Mouse (Mus musculus): Measurements from ENCODE around the gene Car8. TPM values are rescaled to one million over a fixed set of nuclear protein-coding genes. Genes with fewer than 3 reads are reported as not detected.

Gene Car8
- total and polyA plus RNA-seq, 3 experiments, result 0.31 TPM; not detected in 1

- Histone ChIP-seq H3K4me3 (ENCODE audit: control insufficient read depth in 1 of 2, insufficient read depth in 1 of 2, low read depth in 2 of 2, low read length in 2 of 2) (no peak overlapping the region), H3K36me3 (ENCODE audit: control insufficient read depth in 1 of 2, insufficient read depth in 2 of 2, low read length in 2 of 2) (peaks cover 0 to 21% of the 10 kb centered on the region in 2 experiments; a peak in 2 of 4 replicates), H3K27me3 (ENCODE audit: control insufficient read depth in 1 of 2, insufficient read depth in 2 of 2, low read length in 2 of 2) (no peaks in the 10 kb centered on the region), H3K9me3 (replicated peaks; ENCODE audit: insufficient read depth, low read length) (no peaks in the 10 kb centered on the region), H3K79me2 (ENCODE audit: control insufficient read depth, insufficient read depth, low read length, poor library complexity) (no peaks in the 10 kb centered on the region), H3K4me1 (ENCODE audit: control insufficient read depth in 1 of 2, insufficient read depth in 2 of 2, low read length in 2 of 2) (peaks cover 21 to 24% of the 10 kb centered on the region in 2 experiments), H3K27ac (ENCODE audit: control insufficient read depth, low read depth, low read length) (peak overlapping the region; percentile 82), H3K9ac (ENCODE audit: control insufficient read depth, low read depth, low read length, poor library complexity, severe bottlenecking) (no peak overlapping the region)
- no peak for DNase-seq (ENCODE audit: low read depth, low spot score)
- no peak for TF ChIP-seq RAD21 (IDR thresholded peaks at IDR 0.05; ENCODE audit: low read depth, low read length)
- no peak for TF ChIP-seq MAX (IDR thresholded peaks at IDR 0.05; ENCODE audit: low read length)
These were observed 37.2 kb downstream of the Car8 start for GRCm38 (mm10) chr4:8201631-8202030.

GRCm38 (mm10) chr4:8200081-8200480, 38.8 kb downstream of the Car8 start:
- no peaks in the 10 kb centered on the region for H3K9me3 ChIP-seq (replicated peaks; ENCODE audit: insufficient read depth, low read length)
- no peak overlapping the region; the same call in 1 of the 2 replicates for H3K9ac ChIP-seq (ENCODE audit: control insufficient read depth, low read depth, low read length, poor library complexity, severe bottlenecking)
- no peaks in the 10 kb centered on the region for H3K79me2 ChIP-seq (ENCODE audit: control insufficient read depth, insufficient read depth, low read length, poor library complexity)
- no peaks in the 10 kb centered on the region for H3K27me3 ChIP-seq (ENCODE audit: control insufficient read depth in 1 of 2, insufficient read depth in 2 of 2, low read length in 2 of 2)
- peak overlapping the region; percentile 82 for H3K27ac ChIP-seq (ENCODE audit: control insufficient read depth, low read depth, low read length)
- peak overlapping the region in 1 of 2 experiments; percentile 56; a peak in 2 of 4 replicates for H3K4me3 ChIP-seq (ENCODE audit: control insufficient read depth in 1 of 2, insufficient read depth in 1 of 2, low read depth in 2 of 2, low read length in 2 of 2)
- peaks cover 0 to 17% of the 10 kb centered on the region in 2 experiments; a peak in 2 of 4 replicates for H3K36me3 ChIP-seq (ENCODE audit: control insufficient read depth in 1 of 2, insufficient read depth in 2 of 2, low read length in 2 of 2)
- DNase-seq (ENCODE audit: low read depth, low spot score), result peak; percentile 94
- peaks cover 17 to 24% of the 10 kb centered on the region in 2 experiments for H3K4me1 ChIP-seq (ENCODE audit: control insufficient read depth in 1 of 2, insufficient read depth in 2 of 2, low read length in 2 of 2)
- TF ChIP-seq ELF1 (IDR thresholded peaks at IDR 0.05; ENCODE audit: low read depth, low read length), result no peak
- no peak for TF ChIP-seq CTCF (IDR thresholded peaks at IDR 0.05 in 2 of 3, conservative IDR thresholded peaks at IDR 0.05 in 1 of 3; ENCODE audit: control insufficient read depth in 1 of 3, insufficient read depth in 1 of 3, low read depth in 2 of 3, low read length in 3 of 3, poor library complexity in 1 of 3, severe bottlenecking in 1 of 3)
- peak in 1 of 2 experiments; percentile 59; a peak in 2 of 4 replicates for TF ChIP-seq POLR2A (IDR thresholded peaks at IDR 0.05; ENCODE audit: control insufficient read depth in 1 of 2, insufficient read depth in 1 of 2, low read depth in 1 of 2, low read length in 2 of 2, poor library complexity in 1 of 2)
- TF ChIP-seq KAT2A (conservative IDR thresholded peaks at IDR 0.05; ENCODE audit: low read depth, low read length), result no peak
- peak; percentile 95 for TF ChIP-seq TCF12 (IDR thresholded peaks at IDR 0.05; ENCODE audit: low read depth, low read length)
- TF ChIP-seq MAZ (IDR thresholded peaks at IDR 0.05; ENCODE audit: low read depth, low read length), result no peak
- 0 out of 2 replicates have a peak, but pooled peaks have one; percentile 57 for TF ChIP-seq MEF2A (IDR thresholded peaks at IDR 0.05; ENCODE audit: extremely low read depth, insufficient replicate concordance, low read depth, low read length, poor library complexity, severe bottlenecking)
- TF ChIP-seq ETS1 (IDR thresholded peaks at IDR 0.05; ENCODE audit: low read depth, low read length), result peak; percentile 84
- peak; percentile 75 for TF ChIP-seq TBP (IDR thresholded peaks at IDR 0.05; ENCODE audit: low read depth, low read length)
- peak; percentile 69 for TF ChIP-seq BHLHE40 (IDR thresholded peaks at IDR 0.05; ENCODE audit: borderline replicate concordance, low read depth, low read length)
- peak; percentile 50 for TF ChIP-seq MXI1 (IDR thresholded peaks at IDR 0.05; ENCODE audit: low read depth, low read length)
- TF ChIP-seq SIN3A (IDR thresholded peaks at IDR 0.05; ENCODE audit: low read length), result peak; percentile 61
- no peak for TF ChIP-seq CHD1 (IDR thresholded peaks at IDR 0.05; ENCODE audit: low read depth, low read length)
- TF ChIP-seq SMC3 (IDR thresholded peaks at IDR 0.05; ENCODE audit: low read depth, low read length), result no peak
- peak; percentile 73 for TF ChIP-seq JUND (IDR thresholded peaks at IDR 0.05; ENCODE audit: low read depth, low read length)
- TF ChIP-seq GATA1 (IDR thresholded peaks at IDR 0.05; ENCODE audit: low read depth, low read length), result peak; percentile 98
- TF ChIP-seq ZC3H11A (IDR thresholded peaks at IDR 0.05; ENCODE audit: low read depth, low read length), result no peak
- TF ChIP-seq E2F4 (IDR thresholded peaks at IDR 0.05; ENCODE audit: borderline replicate concordance, low read depth, low read length), result no peak
- TF ChIP-seq GABPA (IDR thresholded peaks at IDR 0.05; ENCODE audit: low read depth, low read length), result peak; percentile 77; the same call in 1 of the 2 replicates
- TF ChIP-seq NRF1 (IDR thresholded peaks at IDR 0.05; ENCODE audit: insufficient read depth, low read depth, low read length, poor library complexity, severe bottlenecking), result 0 out of 2 replicates have a peak, but pooled peaks have one; percentile 12
- TF ChIP-seq MYB (IDR thresholded peaks at IDR 0.05; ENCODE audit: low read depth, low read length), result peak; percentile 82
- 0 out of 2 replicates have a peak, but pooled peaks have one; percentile 63 for TF ChIP-seq ZMIZ1 (IDR thresholded peaks at IDR 0.05; ENCODE audit: low read depth, low read length)
- peak; percentile 93 for TF ChIP-seq TAL1 (IDR thresholded peaks at IDR 0.05; ENCODE audit: low read length)
- TF ChIP-seq POLR2AphosphoS5 (IDR thresholded peaks at IDR 0.05; ENCODE audit: borderline replicate concordance, low read depth, low read length), result no peak
- peak; percentile 98 to 99 for TF ChIP-seq EP300 (IDR thresholded peaks at IDR 0.05; ENCODE audit: low read depth in 1 of 2, low read length in 2 of 2)
- peak; percentile 68 for TF ChIP-seq MAX (IDR thresholded peaks at IDR 0.05; ENCODE audit: low read length)
- TF ChIP-seq MYC (IDR thresholded peaks at IDR 0.05; ENCODE audit: low read depth, low read length), result peak; percentile 73
- TF ChIP-seq NELFE (IDR thresholded peaks at IDR 0.05; ENCODE audit: low read depth, low read length), result peak; percentile 47; the same call in 1 of the 2 replicates
- TF ChIP-seq MAFK (IDR thresholded peaks at IDR 0.05; ENCODE audit: borderline replicate concordance, low read depth, low read length), result peak; percentile 49; the same call in 1 of the 2 replicates
- peak; percentile 93 for TF ChIP-seq RCOR1 (IDR thresholded peaks at IDR 0.05; ENCODE audit: low read depth, low read length)
- TF ChIP-seq RAD21 (IDR thresholded peaks at IDR 0.05; ENCODE audit: low read depth, low read length), result no peak

Data from MEL (cell line).